Comparison of ENCODE assay signal across 8 mouse cellular contexts in genomic region chr5:121452026-121452869, GRCm38 (mm10). TPM values are rescaled to one million over a fixed set of nuclear protein-coding genes. Genes with fewer than 3 reads are reported as not detected.
A peak's percentile ranks its signal among the peaks of the same experiment; 100 is the strongest.
DNase-seq lines count a peak whose midpoint lies in the region; ATAC-seq and TF ChIP-seq lines count a peak whose summit lies in the region.

Erp29 (minus strand) TSS chr5:121452506.

- peak within 1 kb of the TSS; percentile 98 for H3K27ac ChIP-seq in bone marrow, adult 2 months (ENCODE audit: control insufficient read depth, insufficient read depth, low read depth, low read length, poor library complexity)
- H3K27ac ChIP-seq in embryonic facial prominence, embryonic 15.5 days (replicated peaks): peak within 1 kb of the TSS; percentile 95
- H3K27ac ChIP-seq in kidney, embryonic 14.5 days (ENCODE audit: low read depth, low read length): peak within 1 kb of the TSS; percentile 91
- peak within 1 kb of the TSS; percentile 95 for H3K27ac ChIP-seq in limb, embryonic 15.5 days

- DNase-seq in 416B (ENCODE audit: low read depth): peak; percentile 94
- DNase-seq in heart, adult 9 months (ENCODE audit: low spot score in 2 of 2): peak; percentile 98
- peak; percentile 93 to 99 for DNase-seq in monocyte, adult 2 months (ENCODE audit: low read depth in 1 of 2, low spot score in 2 of 2)
- peak; percentile 98 to 99 for DNase-seq in spleen, postnatal 36 days (ENCODE audit: low spot score in 2 of 2)

- WGBS in bone marrow, adult 2 months: under 1% methylated on average over 94 of the region's 97 CpGs
- under 1% methylated on average over 79 of the region's 97 CpGs for WGBS in embryonic facial prominence, embryonic 15.5 days
- under 1% methylated on average over 66 of the region's 97 CpGs for WGBS in kidney, embryonic 14.5 days
- WGBS in limb, embryonic 15.5 days: under 1% methylated on average over 78 of the region's 97 CpGs

- H3K4me2 ChIP-seq in embryonic facial prominence, embryonic 15.5 days (replicated peaks): peak within 1 kb of the TSS; percentile 77
- peak within 1 kb of the TSS; percentile 85 for H3K4me2 ChIP-seq in kidney, embryonic 14.5 days (replicated peaks; ENCODE audit: low read depth, low read length)
- H3K4me2 ChIP-seq in limb, embryonic 15.5 days: peak within 1 kb of the TSS; percentile 85

- no peaks in the 10 kb centered on the region for H3K27me3 ChIP-seq in embryonic facial prominence, embryonic 15.5 days
- no peaks in the 10 kb centered on the region for H3K27me3 ChIP-seq in kidney, embryonic 14.5 days (ENCODE audit: control insufficient read depth, insufficient read depth, low read length)
- H3K27me3 ChIP-seq in limb, embryonic 15.5 days: no peaks in the 10 kb centered on the region

- peaks cover 25% of the 10 kb centered on the region for H3K36me3 ChIP-seq in embryonic facial prominence, embryonic 15.5 days
- H3K36me3 ChIP-seq in kidney, embryonic 14.5 days (ENCODE audit: control insufficient read depth, insufficient read depth, low read length): peaks cover 25% of the 10 kb centered on the region
- H3K36me3 ChIP-seq in limb, embryonic 15.5 days: peaks cover 29% of the 10 kb centered on the region

- H3K9ac ChIP-seq in embryonic facial prominence, embryonic 15.5 days: peak within 1 kb of the TSS; percentile 92
- H3K9ac ChIP-seq in kidney, embryonic 14.5 days (ENCODE audit: low read depth, low read length): peak within 1 kb of the TSS; percentile 95
- peak within 1 kb of the TSS; percentile 96 for H3K9ac ChIP-seq in limb, embryonic 15.5 days

- H3K4me3 ChIP-seq in bone marrow, adult 2 months (replicated peaks; ENCODE audit: control insufficient read depth, low read depth, low read length): peak within 1 kb of the TSS; percentile 98
- peak within 1 kb of the TSS; percentile 96 for H3K4me3 ChIP-seq in embryonic facial prominence, embryonic 15.5 days (replicated peaks)
- peak within 1 kb of the TSS; percentile 89 for H3K4me3 ChIP-seq in kidney, embryonic 14.5 days (ENCODE audit: low read length)
- peak within 1 kb of the TSS; percentile 99 for H3K4me3 ChIP-seq in limb, embryonic 15.5 days

- no peak; the same call in 1 of the 2 replicates for TF ChIP-seq CTCF in bone marrow, adult 2 months (IDR thresholded peaks at IDR 0.05; ENCODE audit: control insufficient read depth, insufficient read depth, low read length)

- no peaks in the 10 kb centered on the region for H3K9me3 ChIP-seq in embryonic facial prominence, embryonic 15.5 days (replicated peaks)
- H3K9me3 ChIP-seq in kidney, embryonic 14.5 days (ENCODE audit: control insufficient read depth, low read length): no peaks in the 10 kb centered on the region
- H3K9me3 ChIP-seq in limb, embryonic 15.5 days: no peaks in the 10 kb centered on the region

- peaks cover 3% of the 10 kb centered on the region for H3K4me1 ChIP-seq in bone marrow, adult 2 months (ENCODE audit: control insufficient read depth, insufficient read depth, low read length)
- H3K4me1 ChIP-seq in embryonic facial prominence, embryonic 15.5 days: peaks cover 39% of the 10 kb centered on the region
- H3K4me1 ChIP-seq in kidney, embryonic 14.5 days (ENCODE audit: control insufficient read depth, insufficient read depth, low read length): peaks cover 24% of the 10 kb centered on the region
- peaks cover 36% of the 10 kb centered on the region for H3K4me1 ChIP-seq in limb, embryonic 15.5 days

- peak; percentile 94 for ATAC-seq in embryonic facial prominence, embryonic 15.5 days (ENCODE audit: insufficient number of reproducible peaks, low FRiP score, low TSS enrichment, low read depth)
- peak; percentile 93 for ATAC-seq in kidney, embryonic 14.5 days (ENCODE audit: low FRiP score, low TSS enrichment)
- peak; percentile 91 for ATAC-seq in limb, embryonic 15.5 days (ENCODE audit: insufficient number of reproducible peaks, low FRiP score, low TSS enrichment, low read depth)

- TF ChIP-seq POLR2A in bone marrow, adult 2 months (IDR thresholded peaks at IDR 0.05; ENCODE audit: borderline replicate concordance, control insufficient read depth, low read depth, low read length): peak; percentile 95

RNA-seq across cellular contexts. Expression of gene Erp29, which starts in this region (rescaled TPM):
- 161 and 240 TPM in 2 replicates for polyA plus RNA-seq in bone marrow, adult 2 months (2011; ENCODE audit: insufficient read depth, insufficient read length, low replicate concordance, missing spikeins)
- polyA plus RNA-seq in embryonic facial prominence, embryonic 15.5 days (2015; fragmentation: Nextera tagmentation; extraction: Ambion mirVana): 175 and 195 TPM in 2 replicates
- 136 and 142 TPM in 2 replicates for polyA plus RNA-seq in kidney, embryonic 14.5 days (2014; fragmentation: Nextera tagmentation; extraction: Ambion mirVana)
- 198 and 203 TPM in 2 replicates for polyA plus RNA-seq in limb, embryonic 15.5 days (2015; fragmentation: Nextera tagmentation; extraction: Ambion mirVana)

Comparison
In these comparisons a context has a peak if more than half of its experiments do, and no peak if none do; other contexts are left out.
1. Peak in every context shown above with its lines: DNase-seq, ATAC-seq, H3K4me3 ChIP-seq and H3K27ac ChIP-seq.